Mouse (Mus musculus): Measurements from ENCODE around the gene Naa80.

The Naa80 gene

GRCm38 (mm10) chr9:107578587-107578986, at the start of gene Naa80:
Naa80 (plus strand) TSS chr9:107578887.
- no peak for DNase-seq (ENCODE audit: low read depth, low spot score)

DNA sequence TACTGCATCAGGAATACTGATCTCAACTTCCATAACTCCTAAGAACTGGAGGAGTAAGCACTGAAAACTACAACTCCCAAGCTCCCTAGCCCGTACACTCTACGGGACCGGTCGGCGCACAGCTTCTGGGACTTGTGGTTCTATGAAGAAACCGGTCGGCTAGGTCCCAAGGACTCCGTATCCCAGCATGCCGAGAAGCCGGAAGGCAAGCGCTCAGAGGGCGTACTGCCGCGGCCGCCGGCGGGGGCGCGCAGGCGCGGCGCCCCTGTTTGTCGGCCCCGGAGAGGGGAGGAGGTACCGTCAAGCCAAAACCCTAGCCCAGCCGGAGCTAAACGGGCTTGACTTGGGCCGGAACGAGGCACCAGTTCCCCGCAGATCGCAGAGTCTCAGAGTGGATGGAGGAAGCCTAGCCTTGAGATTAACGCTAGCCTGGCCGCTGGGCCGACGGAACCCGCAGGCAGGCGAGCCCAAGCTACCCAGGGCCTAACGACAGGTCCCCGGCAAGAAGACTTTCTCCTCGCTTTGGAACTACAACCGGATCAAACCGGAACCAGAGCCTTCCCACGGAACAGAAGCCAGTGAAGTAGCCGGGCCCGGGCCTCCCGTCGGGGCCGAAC, 44.8 kb upstream of the Naa80 start, which contains the start of gene Tmem115:
Gene Tmem115, plus strand, starts transcription at position 155 of the 617 bp plus-strand sequence.
- peak; percentile 94 for DNase-seq (ENCODE audit: low read depth, low spot score)

GRCm38 (mm10) chr9:107534408-107535202, 44.1 kb upstream of the Naa80 start:
- no peak for DNase-seq (ENCODE audit: low read depth, low spot score)

DNA sequence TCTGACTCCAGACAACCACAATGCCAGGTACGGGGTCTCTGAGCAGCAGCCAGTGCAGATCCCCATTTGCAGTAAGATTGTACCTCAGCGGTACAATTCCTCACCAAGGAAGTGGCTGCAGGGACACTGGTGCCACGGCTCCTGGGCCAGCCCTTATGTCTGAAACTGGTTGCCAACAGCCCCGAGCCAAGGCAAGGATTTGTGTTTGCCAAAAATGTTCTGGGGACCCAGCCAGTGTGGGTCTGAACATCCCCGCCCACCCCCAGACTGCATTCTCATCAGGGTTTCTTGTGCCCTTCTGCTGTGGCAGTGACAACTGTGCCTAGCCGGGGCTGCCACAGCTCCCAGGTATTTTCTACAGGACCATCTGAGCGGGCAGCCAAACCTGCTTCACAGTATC, 40.5 kb upstream of the Naa80 start:
- no peak for DNase-seq (ENCODE audit: low read depth, low spot score)

- no peak for DNase-seq (ENCODE audit: low read depth, low spot score)
These were observed 40.0 kb upstream of the Naa80 start for GRCm38 (mm10) chr9:107538711-107539110.

DNA sequence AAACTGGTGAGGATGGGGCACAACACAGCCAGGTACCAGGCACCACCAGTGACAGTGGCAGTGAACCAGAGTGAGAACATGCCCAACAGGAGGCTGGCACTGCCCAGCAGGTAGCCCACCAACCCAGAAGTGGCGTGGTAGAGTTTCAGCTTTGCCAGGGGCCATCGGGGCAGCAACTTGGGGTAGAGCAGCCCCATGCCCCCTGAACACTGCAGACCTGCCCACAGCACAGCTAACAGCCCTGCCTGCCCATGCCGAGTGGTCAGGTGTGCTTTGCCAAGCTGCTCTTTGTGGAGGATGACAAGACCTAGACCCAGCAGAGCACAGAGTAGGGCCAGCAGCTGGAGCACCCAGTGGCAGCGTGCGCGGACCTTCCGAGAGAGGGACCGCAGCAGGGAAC, 38.7 kb upstream of the Naa80 start:
- no peak for DNase-seq (ENCODE audit: low read depth, low spot score)

- no peak for DNase-seq (ENCODE audit: low read depth, low spot score)
These were observed 38.3 kb upstream of the Naa80 start for GRCm38 (mm10) chr9:107540420-107540819.

DNA sequence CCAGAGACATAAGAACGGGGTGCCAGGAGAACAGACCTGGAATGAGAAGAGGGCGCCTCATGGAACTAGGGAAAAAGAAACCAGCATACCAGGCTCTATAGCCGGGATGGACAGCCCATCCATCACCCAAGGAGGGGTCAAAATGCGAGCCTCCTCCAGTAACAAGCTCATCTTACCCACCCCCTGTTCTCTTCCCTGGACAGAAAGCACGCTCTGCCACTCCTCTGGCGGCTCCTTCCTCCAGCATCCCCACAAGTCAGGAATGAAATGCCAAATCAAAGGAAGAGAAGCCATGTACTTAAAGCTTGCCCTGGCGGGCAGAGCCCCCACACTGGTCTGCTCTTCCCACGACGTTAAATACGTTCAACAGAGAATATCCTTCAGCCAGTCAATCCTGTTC, 37.7 kb upstream of the Naa80 start:
- no peak for DNase-seq (ENCODE audit: low read depth, low spot score)

- DNase-seq (ENCODE audit: low read depth, low spot score) = peak; percentile 97
These were observed 37.0 kb upstream of the Naa80 start, which contains the start of the genes Cyb561d2 and Nprl2 for GRCm38 (mm10) chr9:107541474-107542351. Cyb561d2 (minus strand) TSS chr9:107542193. Nprl2 (plus strand) TSS chr9:107542226.

DNA sequence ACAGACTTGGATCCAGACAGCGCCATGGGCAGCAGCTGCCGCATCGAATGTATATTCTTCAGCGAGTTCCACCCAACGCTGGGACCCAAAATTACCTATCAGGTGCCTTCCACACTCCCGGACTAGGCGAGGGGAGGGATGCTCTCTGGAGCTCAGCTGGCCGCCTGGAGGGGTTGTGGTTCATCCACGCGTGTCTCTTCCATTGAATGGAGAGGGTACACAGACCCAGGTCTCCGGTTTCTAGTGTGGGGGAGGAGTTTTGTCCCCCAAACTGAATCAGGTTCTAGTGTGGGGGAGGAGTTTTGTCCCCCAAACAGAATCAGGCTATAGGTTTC, 36.4 kb upstream of the Naa80 start:
- DNase-seq (ENCODE audit: low read depth, low spot score) = no peak

DNA sequence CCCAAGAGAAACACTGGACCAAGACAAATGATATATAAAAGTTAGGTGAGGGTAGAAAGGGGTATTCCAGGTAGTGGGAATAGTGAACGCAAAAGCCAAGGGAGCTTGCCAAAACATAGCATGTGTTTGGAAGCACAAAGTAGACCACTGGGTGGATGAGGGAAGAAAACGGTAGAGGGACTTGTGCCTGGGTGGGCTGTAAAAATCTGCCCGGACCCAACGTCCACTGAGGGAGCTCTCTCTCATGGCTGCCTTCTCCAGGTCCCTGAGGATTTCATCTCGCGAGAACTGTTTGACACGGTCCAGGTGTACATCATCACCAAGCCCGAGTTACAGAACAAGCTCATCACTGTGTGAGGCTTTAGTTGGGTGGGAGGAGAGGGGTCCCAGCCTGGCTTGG, 36.0 kb upstream of the Naa80 start:
- DNase-seq (ENCODE audit: low read depth, low spot score) = no peak

GRCm38 (mm10) chr9:107543299-107543698, 35.4 kb upstream of the Naa80 start:
- no peak for DNase-seq (ENCODE audit: low read depth, low spot score)

GRCm38 (mm10) chr9:107544196-107544700, 34.4 kb upstream of the Naa80 start:
- DNase-seq (ENCODE audit: low read depth, low spot score) = no peak

- no peak for DNase-seq (ENCODE audit: low read depth, low spot score)
These were observed 34.0 kb upstream of the Naa80 start for GRCm38 (mm10) chr9:107544729-107545128.

DNA sequence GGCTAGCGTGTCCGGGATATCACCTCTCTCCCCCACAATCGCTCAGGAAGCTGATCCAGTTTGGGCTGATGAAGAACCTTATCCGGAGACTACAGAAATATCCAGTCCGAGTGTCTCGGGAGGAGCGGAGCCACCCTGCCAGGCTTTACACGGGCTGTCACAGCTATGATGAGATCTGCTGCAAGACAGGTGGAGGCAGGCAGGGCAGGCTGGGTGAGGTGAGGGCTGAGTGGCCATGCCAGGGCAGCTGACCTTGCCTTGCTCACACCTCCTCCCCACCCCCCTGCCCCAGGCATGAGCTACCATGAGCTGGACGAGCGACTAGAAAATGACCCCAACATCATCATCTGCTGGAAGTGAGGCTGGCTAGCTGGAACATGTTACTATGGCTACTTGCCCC, 33.5 kb upstream of the Naa80 start:
- DNase-seq (ENCODE audit: low read depth, low spot score) = no peak

- DNase-seq (ENCODE audit: low read depth, low spot score) = peak; percentile 85
These were observed 33.1 kb upstream of the Naa80 start for GRCm38 (mm10) chr9:107545602-107546001.

- DNase-seq (ENCODE audit: low read depth, low spot score) = peak; percentile 93
These were observed 31.7 kb upstream of the Naa80 start, which contains the start of gene Zmynd10 for GRCm38 (mm10) chr9:107547026-107547425. Zmynd10 (plus strand) TSS chr9:107547298.

DNA sequence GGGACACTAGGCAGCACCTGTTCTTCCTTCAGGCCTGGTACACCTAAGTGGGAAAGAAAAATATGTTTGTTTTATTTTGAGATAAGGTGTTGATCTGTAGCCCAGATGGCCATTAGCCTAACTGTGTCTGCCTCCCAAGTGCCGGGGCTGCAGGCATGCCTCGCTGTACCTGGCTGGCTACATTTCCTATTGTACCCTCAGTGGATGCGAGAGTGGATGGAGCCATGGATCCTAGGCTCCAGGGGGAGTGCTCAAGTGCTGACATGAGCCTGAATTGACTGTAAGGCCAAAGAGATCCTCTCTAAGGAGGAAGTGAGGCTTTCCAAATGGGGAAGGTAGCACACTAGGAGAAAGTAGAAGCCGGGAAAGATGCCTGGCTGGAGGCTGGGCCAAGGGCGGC, 30.7 kb upstream of the Naa80 start:
- DNase-seq (ENCODE audit: low read depth, low spot score) = no peak

- DNase-seq (ENCODE audit: low read depth, low spot score) = no peak
These were observed 29.9 kb upstream of the Naa80 start for GRCm38 (mm10) chr9:107548820-107549219.

DNA sequence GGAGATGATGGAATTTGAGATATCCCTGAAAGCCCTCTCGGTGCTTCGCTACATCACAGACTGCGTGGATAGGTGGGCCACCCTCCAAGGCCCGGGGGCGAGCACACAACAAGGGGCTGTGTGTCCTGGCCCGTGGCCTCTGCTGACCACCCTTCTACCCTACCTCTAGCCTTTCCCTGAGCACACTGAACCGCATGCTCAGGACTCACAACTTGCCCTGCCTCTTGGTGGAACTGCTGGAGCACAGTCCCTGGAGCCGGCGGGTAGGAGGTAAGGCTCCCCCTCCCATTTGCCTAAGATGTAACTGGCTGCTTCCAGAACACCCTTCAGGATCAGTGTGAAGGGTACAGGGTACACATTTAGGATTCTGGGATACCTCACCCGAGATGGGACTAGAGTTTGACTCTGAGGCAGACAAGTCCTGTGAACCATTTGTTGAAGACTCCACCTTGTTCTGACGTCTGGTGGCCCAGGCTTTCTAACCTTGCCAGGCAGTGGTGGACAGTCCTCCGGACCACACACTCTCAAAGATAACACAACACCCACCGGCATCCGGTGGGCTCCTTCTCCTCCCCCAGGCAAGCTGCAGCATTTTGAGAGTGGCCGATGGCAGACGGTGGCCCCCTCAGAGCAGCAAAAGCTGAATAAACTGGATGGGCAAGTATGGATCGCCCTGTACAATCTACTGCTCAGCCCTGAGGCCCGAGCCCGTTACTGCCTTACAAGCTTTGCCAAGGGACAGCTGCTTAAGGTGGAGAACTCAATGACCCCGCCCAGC, 29.2 kb upstream of the Naa80 start:
- DNase-seq (ENCODE audit: low read depth, low spot score) = no peak

- DNase-seq (ENCODE audit: low read depth, low spot score) = no peak
These were observed 28.1 kb upstream of the Naa80 start for GRCm38 (mm10) chr9:107550491-107551116.
